18 mouse cellular contexts compared by ENCODE assay signal in genomic region chr1:170545286-170545685, GRCm38 (mm10).
"Had no signal": no experiment of that assay in that cellular context is flagged by ENCODE, and none has a peak within 500 bp of the region (broad histone marks: within the 10 kb centered on the region; RNA-seq: fewer than 3 reads in every experiment).

No protein-coding gene starts in this region.

- H3K4me1 ChIP-seq: liver, embryonic 15.5 days; midbrain, embryonic 13.5 days; neural tube, embryonic 12.5 days had no signal

- H3K36me3 ChIP-seq: midbrain, embryonic 13.5 days; midbrain, embryonic 15.5 days; neural tube, embryonic 12.5 days had no signal

- H3K4me3 ChIP-seq: liver, embryonic 15.5 days; megakaryocyte, embryonic 14.5 days; midbrain, embryonic 13.5 days; midbrain, embryonic 15.5 days; neural tube, embryonic 12.5 days had no signal

- H3K4me2 ChIP-seq: liver, embryonic 15.5 days; lung, embryonic 14.5 days; midbrain, embryonic 11.5 days; midbrain, embryonic 13.5 days; midbrain, embryonic 15.5 days; neural tube, embryonic 12.5 days had no signal

- DNase-seq: lung, adult 18-20 months; lung, embryonic 14.5 days; lung, postnatal 10 days; retina, postnatal 1 day; right cerebral cortex, adult 18-20 months; right cerebral cortex, postnatal 25 days; right cerebral cortex, postnatal 4 days; spleen, adult 18-20 months; thymus, adult 18-20 months; thymus, postnatal 14 days; thymus, postnatal 36 days had no signal

- H3K9ac ChIP-seq: liver, embryonic 15.5 days; lung, embryonic 14.5 days; midbrain, embryonic 13.5 days; midbrain, embryonic 15.5 days; neural tube, embryonic 12.5 days had no signal

- H3K9me3 ChIP-seq: liver, embryonic 15.5 days; midbrain, embryonic 15.5 days; neural tube, embryonic 12.5 days had no signal

- ATAC-seq: midbrain, embryonic 13.5 days had no signal

- H3K27me3 ChIP-seq: liver, embryonic 15.5 days; megakaryocyte, embryonic 14.5 days; midbrain, embryonic 13.5 days; midbrain, embryonic 15.5 days; neural tube, embryonic 12.5 days had no signal

- H3K27ac ChIP-seq: liver, embryonic 15.5 days; macrophage; midbrain, embryonic 13.5 days; midbrain, embryonic 15.5 days; neural tube, embryonic 12.5 days had no signal
